Mouse (Mus musculus) forebrain, embryonic 16.5 days (tissue): Measurements from ENCODE around the gene Mdga1. TPM values are rescaled to one million over a fixed set of nuclear protein-coding genes. Genes with fewer than 3 reads are reported as not detected.

Experiments used
- ATAC-seq: fragments of 200-750 bp; cut with Nextera tagmentation; 2 replicates; pipeline ENCODE4 v1.8.0; 2017; ENCODE audit warnings: mild to moderate bottlenecking, moderate library complexity
- H3K27ac ChIP-seq: fragments of 300-500 bp; sonication (generic); 2 replicates; pipeline ENCODE4 v1.5.1; 2014; ENCODE audit warnings: low read length, control low read depth
- H3K27me3 ChIP-seq: fragments of 300-500 bp; sonication (generic); replicated peaks from 2 replicates; pipeline ENCODE4 v1.6.1; 2014; ENCODE audit warnings: low read length; ENCODE audit not compliant: control insufficient read depth, insufficient read depth
- H3K36me3 ChIP-seq: fragments of 300-500 bp; sonication (generic); 2 replicates; pipeline ENCODE4 v1.6.1; 2014; ENCODE audit not compliant: control insufficient read depth, insufficient read depth
- H3K4me1 ChIP-seq: fragments of 300-500 bp; sonication (generic); replicated peaks from 2 replicates; pipeline ENCODE4 v1.6.1; 2014; ENCODE audit warnings: low read length; ENCODE audit not compliant: control insufficient read depth, insufficient read depth
- H3K4me2 ChIP-seq: fragments of 300-500 bp; sonication (generic); 2 replicates; pipeline ENCODE4 v1.6.1; 2014; ENCODE audit warnings: mild to moderate bottlenecking, low read length, control low read depth
- H3K4me3 ChIP-seq: fragments of 300-500 bp; sonication (generic); replicated peaks from 2 replicates; pipeline ENCODE4 v1.5.1; 2014; ENCODE audit warnings: mild to moderate bottlenecking, low read length, control low read depth
- H3K9ac ChIP-seq: fragments of 300-500 bp; sonication (generic); replicated peaks from 2 replicates; pipeline ENCODE4 v1.6.1; 2014; ENCODE audit warnings: low read depth, low read length, control low read depth
- H3K9me3 ChIP-seq: fragments of 300-500 bp; sonication (generic); 2 replicates; pipeline ENCODE4 v1.6.1; 2016; ENCODE audit warnings: low read length; ENCODE audit not compliant: control insufficient read depth
- WGBS: fragments of 180-500 bp; shearing (Covaris S2); extraction: QIAGEN DNeasy Blood & Tissue Kit; methylation state at CpG from one replicate; pipeline ENCODE4 v1.1.7; 2014; 5-methylcytosine and 5-hydroxymethylcytosine counted together
- polyA plus RNA-seq: library from polyadenylated mRNA; unstranded; fragments of >200 nt; fragmentation: Nextera tagmentation; extraction: Ambion mirVana; gene quantifications from 2 replicates; pipeline ENCODE4 v1.2.1, GENCODE M21; 2015

Gene Mdga1
- polyA plus RNA-seq, 1 experiment from 2014 or later: 10.7 TPM

DNA sequence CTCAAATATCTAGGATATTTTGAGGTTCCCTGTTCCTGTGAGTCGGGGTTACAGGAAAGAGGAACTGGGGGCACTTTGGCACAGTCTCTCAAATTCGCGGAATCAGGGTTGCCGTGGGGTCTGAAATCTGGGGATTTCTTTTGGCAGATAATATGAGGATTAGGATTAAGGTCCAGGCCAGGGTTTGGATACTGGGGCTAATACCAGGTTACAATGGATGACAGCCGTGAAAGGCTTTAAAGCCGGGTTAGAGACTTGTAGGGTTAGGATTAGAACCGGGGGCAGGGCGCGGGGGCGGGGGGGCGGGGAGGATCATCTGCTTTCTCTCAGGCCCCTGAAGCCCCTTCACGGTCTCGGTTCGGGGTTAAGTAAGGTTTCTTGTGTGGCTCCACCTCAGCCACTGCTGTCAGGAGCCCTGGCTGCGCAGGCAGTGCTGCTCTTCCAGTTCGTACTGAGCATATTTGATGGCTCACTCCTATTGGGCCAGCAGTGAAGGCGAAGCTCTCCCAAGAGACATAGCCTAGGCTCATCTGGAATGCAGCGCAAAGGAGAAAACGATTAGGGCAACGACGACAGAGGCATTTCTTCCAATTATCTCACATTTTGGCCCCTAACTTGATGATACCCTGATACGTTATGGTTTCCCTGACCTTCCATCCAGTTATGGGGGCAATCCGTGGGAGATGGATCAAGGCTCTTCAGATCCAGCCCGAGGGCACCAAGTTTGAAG lies 28.8 kb upstream of the Mdga1 start:
- H3K4me2 ChIP-seq: no peak overlapping the region
- no peaks in the 10 kb centered on the region for H3K9me3 ChIP-seq
- H3K4me3 ChIP-seq: no peak overlapping the region
- H3K27me3 ChIP-seq: no peaks in the 10 kb centered on the region
- H3K36me3 ChIP-seq: no peaks in the 10 kb centered on the region
- no peak for ATAC-seq
- WGBS: 61% methylated on average over 23 of the region's 24 CpGs
- H3K4me1 ChIP-seq: peaks cover 6% of the 10 kb centered on the region
- no peak overlapping the region for H3K27ac ChIP-seq
- no peak overlapping the region for H3K9ac ChIP-seq

DNA sequence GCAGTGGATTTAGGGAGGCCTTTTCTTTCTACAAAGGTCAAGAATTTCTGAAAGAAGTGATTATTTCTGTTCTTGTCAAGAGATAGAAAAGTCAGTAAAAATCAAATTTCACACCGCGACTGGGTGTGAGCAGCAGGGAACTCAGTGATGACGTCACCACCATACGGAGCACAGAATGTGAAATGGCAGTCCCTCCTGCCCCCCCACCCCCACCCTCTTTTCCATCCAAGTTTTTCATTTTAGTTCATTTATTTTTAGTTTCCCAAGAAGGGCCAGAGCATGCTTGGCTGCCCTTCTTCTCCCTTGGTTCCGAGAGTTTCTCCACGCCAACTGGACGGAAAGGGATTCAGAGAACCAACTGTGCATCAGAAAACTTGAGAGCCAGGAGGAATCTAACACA lies 27.8 kb upstream of the Mdga1 start:
- no peaks in the 10 kb centered on the region for H3K9me3 ChIP-seq
- H3K27ac ChIP-seq: no peak overlapping the region
- H3K4me3 ChIP-seq: no peak overlapping the region
- peaks cover 11% of the 10 kb centered on the region for H3K4me1 ChIP-seq
- no peak overlapping the region for H3K9ac ChIP-seq
- H3K36me3 ChIP-seq: no peaks in the 10 kb centered on the region
- ATAC-seq: no peak
- WGBS: 64% methylated on average over 7 of the region's 7 CpGs
- no peak overlapping the region for H3K4me2 ChIP-seq
- H3K27me3 ChIP-seq: no peaks in the 10 kb centered on the region

DNA sequence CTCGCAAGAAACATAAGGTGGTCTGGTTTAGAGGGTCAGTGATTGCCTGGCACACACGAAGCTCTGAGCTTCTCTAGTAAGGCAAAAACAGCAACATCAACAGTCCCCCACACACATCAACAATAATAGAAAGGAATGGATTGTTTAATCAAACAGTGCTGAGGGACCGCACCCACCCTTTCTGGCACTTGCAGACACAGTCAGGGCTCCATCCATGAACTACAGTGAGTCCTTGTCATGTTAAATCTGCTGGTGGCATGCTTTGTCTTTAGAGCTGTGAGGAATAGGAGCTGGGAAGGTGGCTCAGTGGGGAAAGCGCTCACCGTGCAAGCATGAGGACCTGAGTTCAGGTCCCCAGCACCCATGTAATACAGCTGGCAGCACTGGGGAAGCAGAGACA lies 26.1 kb upstream of the Mdga1 start:
- no peak for ATAC-seq
- no peaks in the 10 kb centered on the region for H3K27me3 ChIP-seq
- no peaks in the 10 kb centered on the region for H3K9me3 ChIP-seq
- H3K4me1 ChIP-seq: peaks cover 11% of the 10 kb centered on the region
- H3K9ac ChIP-seq: no peak overlapping the region
- H3K27ac ChIP-seq: no peak overlapping the region
- WGBS: 96% methylated on average over 5 of the region's 5 CpGs
- H3K4me2 ChIP-seq: no peak overlapping the region
- H3K36me3 ChIP-seq: no peaks in the 10 kb centered on the region
- no peak overlapping the region for H3K4me3 ChIP-seq

DNA sequence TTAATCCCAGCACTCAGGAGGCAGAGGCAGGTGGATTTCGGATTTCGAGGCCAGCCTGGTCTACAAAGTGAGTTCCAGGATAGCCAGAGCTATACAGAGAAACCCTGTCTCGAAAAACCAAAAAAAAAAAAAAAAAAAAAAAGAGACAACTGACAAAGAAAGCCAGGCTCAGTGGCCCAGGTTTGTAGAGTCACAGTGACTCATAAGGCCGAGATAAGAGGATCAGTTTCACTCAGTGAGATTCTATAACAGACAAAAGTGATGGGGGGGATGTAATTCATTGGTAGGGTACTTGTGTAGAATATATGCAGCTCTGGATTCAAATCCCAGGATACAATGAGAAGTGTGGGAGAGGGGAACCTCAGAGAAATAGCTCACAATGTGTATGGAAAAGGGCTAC lies 24.6 kb upstream of the Mdga1 start:
- Histone ChIP-seq H3K4me1 (peaks cover 11% of the 10 kb centered on the region), H3K4me3 (no peak overlapping the region), H3K27me3 (no peaks in the 10 kb centered on the region), H3K9ac (no peak overlapping the region), H3K9me3 (no peaks in the 10 kb centered on the region), H3K4me2 (no peak overlapping the region), H3K27ac (no peak overlapping the region), H3K36me3 (no peaks in the 10 kb centered on the region)
- ATAC-seq: no peak
- WGBS: 79% methylated on average over 4 of the region's 4 CpGs

DNA sequence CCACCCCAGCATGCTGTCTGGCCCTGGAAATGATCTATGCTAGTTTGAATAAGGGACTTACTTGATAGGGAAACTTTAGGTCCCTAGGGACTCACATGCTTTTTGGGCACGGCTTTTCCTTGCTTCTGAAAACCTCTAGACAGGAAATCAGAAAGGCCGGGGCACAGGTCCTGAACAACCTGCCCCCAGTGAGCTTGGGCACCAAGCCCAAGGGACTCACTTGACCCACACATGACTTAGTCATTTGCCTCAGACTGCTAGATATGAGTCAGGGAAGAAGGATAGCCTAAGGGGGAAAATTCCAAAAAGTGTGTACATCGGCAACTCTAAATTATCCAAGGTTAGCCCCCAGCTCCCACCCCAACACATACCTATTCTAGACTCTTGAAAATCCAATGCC lies 24.1 kb upstream of the Mdga1 start:
- Histone ChIP-seq H3K9me3 (no peaks in the 10 kb centered on the region), H3K27ac (peak overlapping the region; percentile 65), H3K4me2 (no peak overlapping the region), H3K36me3 (no peaks in the 10 kb centered on the region), H3K4me1 (peaks cover 11% of the 10 kb centered on the region), H3K27me3 (no peaks in the 10 kb centered on the region), H3K4me3 (no peak overlapping the region), H3K9ac (no peak overlapping the region)
- 87% methylated on average over 3 of the region's 3 CpGs for WGBS
- no peak for ATAC-seq

DNA sequence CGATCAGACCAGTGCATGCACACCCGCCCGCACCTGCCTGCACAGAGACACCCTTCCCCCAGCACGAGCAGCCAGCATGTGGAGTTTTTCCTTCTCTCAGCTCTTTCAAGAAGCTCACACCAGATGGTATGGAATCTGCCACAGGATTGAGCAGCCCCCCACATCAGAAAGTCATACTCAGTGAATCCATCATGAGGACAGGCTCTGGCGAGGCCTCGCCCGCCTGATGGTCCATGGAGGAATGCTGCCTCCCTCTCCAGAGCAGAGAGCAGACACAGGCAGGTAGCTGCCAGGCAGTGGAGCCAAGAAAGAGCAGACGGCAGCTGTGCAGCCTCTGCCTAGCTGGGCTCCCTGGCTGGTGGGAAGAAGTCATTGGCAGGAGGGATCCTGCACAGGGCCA lies 23.6 kb upstream of the Mdga1 start:
- Histone ChIP-seq H3K36me3 (no peaks in the 10 kb centered on the region), H3K4me1 (peaks cover 11% of the 10 kb centered on the region), H3K27me3 (no peaks in the 10 kb centered on the region), H3K9me3 (no peaks in the 10 kb centered on the region), H3K27ac (peak overlapping the region; percentile 65), H3K4me2 (no peak overlapping the region), H3K9ac (no peak overlapping the region), H3K4me3 (no peak overlapping the region)
- ATAC-seq: peak; percentile 88
- 42% methylated on average over 8 of the region's 8 CpGs for WGBS

DNA sequence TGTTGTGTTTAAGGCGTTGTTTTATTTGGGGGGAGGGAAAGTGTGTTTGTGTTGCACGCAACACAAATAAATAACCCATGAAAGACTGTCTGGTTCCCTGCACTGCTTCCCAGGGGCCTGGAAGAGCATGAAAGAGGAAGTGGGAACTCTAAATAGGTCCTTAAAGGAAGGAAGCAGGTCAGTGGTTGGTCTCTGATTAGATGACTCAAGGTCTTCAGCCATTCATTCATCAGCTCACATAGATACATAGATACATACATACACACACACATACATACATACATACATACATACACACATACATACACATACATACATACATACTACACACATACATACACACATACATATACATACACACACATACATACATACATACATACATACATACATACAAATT lies 21.0 kb upstream of the Mdga1 start:
- no peak overlapping the region for H3K4me2 ChIP-seq
- H3K36me3 ChIP-seq: no peaks in the 10 kb centered on the region
- H3K27ac ChIP-seq: no peak overlapping the region
- no peaks in the 10 kb centered on the region for H3K27me3 ChIP-seq
- no peaks in the 10 kb centered on the region for H3K9me3 ChIP-seq
- H3K4me1 ChIP-seq: peaks cover 11% of the 10 kb centered on the region
- H3K4me3 ChIP-seq: no peak overlapping the region
- no peak overlapping the region for H3K9ac ChIP-seq
- ATAC-seq: no peak
- 95% methylated on average over 2 of the region's 2 CpGs for WGBS

DNA sequence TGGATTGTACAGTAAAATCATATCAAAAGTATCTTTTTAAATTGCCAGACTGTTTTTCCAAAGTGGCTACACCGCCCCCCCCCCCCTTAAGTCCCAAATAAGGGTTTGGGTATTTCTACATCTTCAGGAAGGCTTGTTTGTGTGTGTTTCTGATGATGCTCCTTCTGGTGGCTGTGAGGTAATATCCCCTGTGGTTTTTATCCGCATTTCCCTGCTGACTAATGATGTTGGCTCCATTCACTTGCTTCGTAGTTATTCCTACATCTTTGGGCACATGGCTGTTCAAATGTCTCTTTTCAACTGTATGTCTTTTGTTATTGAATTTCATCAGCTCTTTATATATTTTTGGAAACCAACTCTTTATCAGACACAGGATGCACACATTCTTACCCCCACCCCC lies 20.2 kb upstream of the Mdga1 start:
- Histone ChIP-seq H3K4me2 (no peak overlapping the region), H3K9me3 (no peaks in the 10 kb centered on the region), H3K27ac (no peak overlapping the region), H3K4me3 (no peak overlapping the region), H3K9ac (no peak overlapping the region), H3K27me3 (no peaks in the 10 kb centered on the region), H3K36me3 (no peaks in the 10 kb centered on the region), H3K4me1 (peaks cover 11% of the 10 kb centered on the region)
- ATAC-seq: no peak
- 83% methylated on average over 3 of the region's 3 CpGs for WGBS

DNA sequence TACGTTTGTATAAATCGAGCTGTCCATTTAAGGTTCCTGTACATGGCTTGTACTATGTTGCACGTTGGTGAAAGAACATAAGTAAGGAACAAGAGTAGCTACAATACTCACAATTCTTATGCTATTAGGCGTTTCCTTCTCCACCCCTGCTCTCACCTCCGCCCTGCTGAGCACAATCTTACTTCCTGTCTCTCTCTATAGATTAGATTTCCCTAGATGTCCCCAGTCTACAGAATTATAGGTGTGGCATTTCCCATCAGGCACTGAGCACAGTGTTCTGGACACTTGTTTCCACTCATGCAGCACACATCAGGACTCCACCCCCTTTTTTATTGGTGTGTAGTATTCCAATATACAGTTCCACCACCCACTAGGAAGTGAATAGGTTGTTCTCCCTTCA lies 19.8 kb upstream of the Mdga1 start:
- H3K4me2 ChIP-seq: no peak overlapping the region
- no peak for ATAC-seq
- H3K9ac ChIP-seq: no peak overlapping the region
- WGBS: 87% methylated on average over 5 of the region's 5 CpGs
- no peak overlapping the region for H3K4me3 ChIP-seq
- H3K4me1 ChIP-seq: peaks cover 11% of the 10 kb centered on the region
- no peaks in the 10 kb centered on the region for H3K36me3 ChIP-seq
- H3K27ac ChIP-seq: no peak overlapping the region
- no peaks in the 10 kb centered on the region for H3K27me3 ChIP-seq
- H3K9me3 ChIP-seq: no peaks in the 10 kb centered on the region

DNA sequence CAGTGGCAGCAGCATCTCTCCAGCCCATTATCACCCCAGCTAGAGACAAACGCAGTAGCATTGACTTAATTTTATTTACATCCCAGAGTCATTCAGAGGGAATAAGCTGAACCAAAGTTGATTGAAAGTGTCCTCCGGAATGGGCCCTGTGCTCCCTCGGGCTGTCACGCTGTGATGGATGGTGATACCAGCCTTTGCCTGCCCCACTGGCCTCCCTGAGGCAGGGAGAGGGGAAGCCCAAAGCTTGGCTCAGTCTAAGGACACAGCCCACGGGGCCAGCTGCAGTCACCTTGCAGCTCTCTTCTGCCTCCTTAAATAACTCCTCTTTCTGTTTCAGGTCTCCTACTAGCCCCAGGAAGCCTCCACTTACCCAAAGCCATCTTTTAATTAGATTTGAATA lies 18.3 kb upstream of the Mdga1 start:
- Histone ChIP-seq H3K4me2 (no peak overlapping the region), H3K9ac (no peak overlapping the region), H3K4me1 (peaks cover 3% of the 10 kb centered on the region; the same call in 1 of the 2 replicates), H3K27me3 (no peaks in the 10 kb centered on the region), H3K36me3 (no peaks in the 10 kb centered on the region), H3K27ac (no peak overlapping the region), H3K9me3 (no peaks in the 10 kb centered on the region), H3K4me3 (no peak overlapping the region)
- 77% methylated on average over 5 of the region's 5 CpGs for WGBS
- ATAC-seq: no peak
